Mouse (Mus musculus) erythroblast, embryonic 14.5 days (primary cell): ENCODE data around the gene Sox10. TPM values are rescaled to one million over a fixed set of nuclear protein-coding genes. Genes with fewer than 3 reads are reported as not detected.

Experiments
- H3K27me3 ChIP-seq: 2 replicates; pipeline ENCODE4 v1.6.1; 2012; ENCODE audit warnings: inconsistent platforms; ENCODE audit not compliant: control insufficient read depth
- H3K36me3 ChIP-seq: 2 replicates; pipeline ENCODE4 v1.6.1; 2012; ENCODE audit warnings: mild to moderate bottlenecking, inconsistent platforms; ENCODE audit not compliant: control insufficient read depth
- H3K4me1 ChIP-seq: 2 replicates; pipeline ENCODE4 v1.6.1; 2012; ENCODE audit warnings: inconsistent platforms; ENCODE audit not compliant: control insufficient read depth
- H3K4me3 ChIP-seq: replicated peaks from 2 replicates; pipeline ENCODE3; 2012; ENCODE audit warnings: moderate library complexity, mild to moderate bottlenecking, inconsistent platforms
- H3K9me3 ChIP-seq: 2 replicates; pipeline ENCODE4 v1.6.1; 2012; ENCODE audit warnings: low read length, inconsistent platforms, mixed read lengths; ENCODE audit not compliant: control insufficient read depth
- GATA1 ChIP-seq: IDR thresholded peaks from 2 replicates; pipeline ENCODE4 v1.6.1; 2012; ENCODE audit warnings: low read length, inconsistent platforms, mixed read lengths
- TAL1 ChIP-seq: IDR thresholded peaks from 3 replicates; pipeline ENCODE4 v1.6.1; 2012; ENCODE audit warnings: low read length, inconsistent platforms, mixed read lengths
- polyA plus RNA-seq: library from polyadenylated mRNA; stranded (reverse); fragments of >175 nt; gene quantifications from 2 replicates; pipeline ENCODE4 v1.2.3, GENCODE M21; 2012

The Sox10 gene
- polyA plus RNA-seq, result not detected in 2 replicates

GRCm38 (mm10) chr15:79165140-79165539 lies at the start of gene Sox10:
Sox10 (minus strand) TSS chr15:79165240.
- Histone ChIP-seq H3K27me3 (peaks cover 56% of the 10 kb centered on the region), H3K4me1 (no peaks in the 10 kb centered on the region), H3K4me3 (no peak within 1 kb of the TSS), H3K9me3 (no peaks in the 10 kb centered on the region), H3K36me3 (no peaks in the 10 kb centered on the region)
- TF ChIP-seq TAL1, result no peak
- TF ChIP-seq GATA1, result no peak

GRCm38 (mm10) chr15:79213591-79213990 lies 48.6 kb upstream of the Sox10 start:
- Histone ChIP-seq H3K4me1 (peaks cover 2% of the 10 kb centered on the region; the same call in 1 of the 2 replicates), H3K36me3 (no peaks in the 10 kb centered on the region), H3K9me3 (no peaks in the 10 kb centered on the region), H3K4me3 (no peak overlapping the region), H3K27me3 (no peaks in the 10 kb centered on the region)
- no peak for TF ChIP-seq TAL1
- TF ChIP-seq GATA1, result no peak

GRCm38 (mm10) chr15:79212750-79213446 lies 47.9 kb upstream of the Sox10 start:
- Histone ChIP-seq H3K36me3 (no peaks in the 10 kb centered on the region), H3K27me3 (no peaks in the 10 kb centered on the region), H3K4me1 (peaks cover 2% of the 10 kb centered on the region; the same call in 1 of the 2 replicates), H3K4me3 (no peak overlapping the region), H3K9me3 (no peaks in the 10 kb centered on the region)
- no peak for TF ChIP-seq GATA1
- no peak for TF ChIP-seq TAL1

- Histone ChIP-seq H3K4me1 (peaks cover 2% of the 10 kb centered on the region; the same call in 1 of the 2 replicates), H3K4me3 (no peak overlapping the region)
- TF ChIP-seq GATA1 (no peak), TAL1 (no peak)
Measured at GRCm38 (mm10) chr15:79210357-79210756, 45.3 kb upstream of the Sox10 start.

GRCm38 (mm10) chr15:79208758-79209439 lies 43.9 kb upstream of the Sox10 start:
- peak overlapping the region; percentile 43 for H3K4me3 ChIP-seq
- no peaks in the 10 kb centered on the region for H3K9me3 ChIP-seq
- peaks cover 2% of the 10 kb centered on the region; the same call in 1 of the 2 replicates for H3K4me1 ChIP-seq
- no peaks in the 10 kb centered on the region for H3K27me3 ChIP-seq
- TF ChIP-seq TAL1, result no peak
- no peaks in the 10 kb centered on the region for H3K36me3 ChIP-seq

More at GRCm38 (mm10) chr15:79210357-79210756, 45.3 kb upstream of the Sox10 start:
- no peaks in the 10 kb centered on the region for H3K36me3 ChIP-seq
- no peaks in the 10 kb centered on the region for H3K27me3 ChIP-seq
- H3K9me3 ChIP-seq, result no peaks in the 10 kb centered on the region

GRCm38 (mm10) chr15:79208211-79208610 lies 43.2 kb upstream of the Sox10 start:
- TF ChIP-seq TAL1, result no peak
- no peak for TF ChIP-seq GATA1
- Histone ChIP-seq H3K27me3 (no peaks in the 10 kb centered on the region), H3K4me1 (peaks cover 2% of the 10 kb centered on the region; the same call in 1 of the 2 replicates), H3K36me3 (no peaks in the 10 kb centered on the region), H3K9me3 (no peaks in the 10 kb centered on the region), H3K4me3 (no peak overlapping the region)

GRCm38 (mm10) chr15:79202575-79202974 lies 37.5 kb upstream of the Sox10 start:
- Histone ChIP-seq H3K9me3 (no peaks in the 10 kb centered on the region), H3K36me3 (no peaks in the 10 kb centered on the region), H3K4me1 (no peaks in the 10 kb centered on the region), H3K4me3 (no peak overlapping the region), H3K27me3 (no peaks in the 10 kb centered on the region)
- TF ChIP-seq GATA1, result no peak
- TF ChIP-seq TAL1, result no peak

- TF ChIP-seq TAL1 (no peak), GATA1 (no peak)
- Histone ChIP-seq H3K27me3 (no peaks in the 10 kb centered on the region), H3K9me3 (no peaks in the 10 kb centered on the region), H3K4me1 (no peaks in the 10 kb centered on the region), H3K36me3 (no peaks in the 10 kb centered on the region), H3K4me3 (no peak overlapping the region)
Measured at GRCm38 (mm10) chr15:79201491-79202150, 36.6 kb upstream of the Sox10 start.

- Histone ChIP-seq H3K27me3 (no peaks in the 10 kb centered on the region), H3K4me3 (no peak overlapping the region), H3K4me1 (no peaks in the 10 kb centered on the region), H3K36me3 (no peaks in the 10 kb centered on the region), H3K9me3 (no peaks in the 10 kb centered on the region)
- TF ChIP-seq GATA1, result no peak
- no peak for TF ChIP-seq TAL1
Measured at GRCm38 (mm10) chr15:79199390-79199976, 34.4 kb upstream of the Sox10 start.
